Mouse (Mus musculus) 3134 (cell line): ENCODE results near the gene Phf6.

Source experiments
- DNase-seq: peaks from one replicate; pipeline ENCODE4 v3.0.0-alpha.2; 2011; ENCODE audit warnings: low spot score; ENCODE audit not compliant: insufficient read length; ENCODE audit errors: extremely low read depth

The Phf6 gene

GRCm38 (mm10) chrX:52911587-52912371, at the start of gene Phf6:
TSS of gene Phf6 (plus strand) at chrX:52912266.
- peak; percentile 92 for DNase-seq

- DNase-seq = peak; percentile 14
Observed at GRCm38 (mm10) chrX:52864126-52864525, 47.9 kb upstream of the Phf6 start.

GRCm38 (mm10) chrX:52898486-52898885, 13.6 kb upstream of the Phf6 start:
- DNase-seq = peak; percentile 27

- no peak for DNase-seq
Observed at GRCm38 (mm10) chrX:52912372-52912728, 284 bp downstream of the Phf6 start.

- peak; percentile 15 for DNase-seq
Observed at GRCm38 (mm10) chrX:52912826-52913701, 998 bp downstream of the Phf6 start.

- no peak for DNase-seq
Observed at GRCm38 (mm10) chrX:52913856-52914255, 1.8 kb downstream of the Phf6 start.

- no peak for DNase-seq
Observed at GRCm38 (mm10) chrX:52914705-52915104, 2.6 kb downstream of the Phf6 start.

GRCm38 (mm10) chrX:52916516-52916915, 4.5 kb downstream of the Phf6 start:
- no peak for DNase-seq

- DNase-seq = no peak
Observed at GRCm38 (mm10) chrX:52926726-52927125, 14.7 kb downstream of the Phf6 start.

GRCm38 (mm10) chrX:52928883-52929282, 16.8 kb downstream of the Phf6 start:
- no peak for DNase-seq

- DNase-seq = no peak
Observed at GRCm38 (mm10) chrX:52929779-52930178, 17.7 kb downstream of the Phf6 start.

GRCm38 (mm10) chrX:52930191-52930590, 18.1 kb downstream of the Phf6 start:
- DNase-seq = no peak

- no peak for DNase-seq
Observed at GRCm38 (mm10) chrX:52932161-52932560, 20.1 kb downstream of the Phf6 start.

- DNase-seq = no peak
Observed at GRCm38 (mm10) chrX:52934496-52934895, 22.4 kb downstream of the Phf6 start.

- DNase-seq = no peak
Observed at GRCm38 (mm10) chrX:52945509-52945908, 33.4 kb downstream of the Phf6 start.

GRCm38 (mm10) chrX:52949713-52950112, 37.6 kb downstream of the Phf6 start:
- no peak for DNase-seq

- DNase-seq = no peak
Observed at GRCm38 (mm10) chrX:52956942-52957341, 44.9 kb downstream of the Phf6 start.

- DNase-seq = no peak
Observed at GRCm38 (mm10) chrX:52961559-52962110, 49.6 kb downstream of the Phf6 start.

- DNase-seq = no peak
Observed at GRCm38 (mm10) chrX:52965149-52965548, 53.1 kb downstream of the Phf6 start.

- DNase-seq = peak; percentile 45
Observed at GRCm38 (mm10) chrX:52971211-52972006, 59.3 kb downstream of the Phf6 start.

- DNase-seq = peak; percentile 28
Observed at GRCm38 (mm10) chrX:52972129-52972528, 60.1 kb downstream of the Phf6 start.
